Mouse (Mus musculus) neural tube, postnatal 0 days (tissue): ENCODE results near the gene Pet2. TPM values are rescaled to one million over a fixed set of nuclear protein-coding genes. Genes with fewer than 3 reads are reported as not detected.

Source experiments
- polyA plus RNA-seq: library from polyadenylated mRNA; unstranded; fragments of >200 nt; fragmentation: Nextera tagmentation; extraction: Ambion mirVana; gene quantifications from 2 replicates; pipeline ENCODE4 v1.2.1, GENCODE M21; 2015

Gene Pet2
- polyA plus RNA-seq, result not detected in 2 replicates

GRCm38 (mm10) chrX:89409589-89409988 is at the start of gene Pet2:
Pet2 (minus strand) TSS chrX:89409689.

